In the genomic region with DNA sequence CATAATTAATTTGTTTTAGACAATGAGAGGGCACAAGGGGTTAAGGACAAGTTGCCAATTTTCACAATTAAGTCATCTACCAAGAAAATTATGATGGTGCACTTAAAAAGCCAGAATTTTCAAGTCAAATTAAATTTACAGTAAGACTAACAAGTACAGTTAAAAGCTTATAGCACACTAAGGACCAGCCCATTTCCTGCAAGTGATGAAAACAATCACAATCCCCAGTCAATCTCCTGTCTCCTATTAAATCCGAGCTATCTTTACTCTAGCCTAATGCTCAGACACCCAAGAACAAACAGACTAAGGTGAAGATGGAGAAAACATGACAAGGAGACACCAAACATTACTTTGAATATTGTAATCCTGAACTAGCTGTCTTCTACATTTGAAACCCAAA, we compare ENCODE assay signal across 7 mouse cellular contexts. TPM values are rescaled to one million over a fixed set of nuclear protein-coding genes. Genes with fewer than 3 reads are reported as not detected.
A peak's percentile ranks its signal among the peaks of the same experiment; 100 is the strongest.
DNase-seq lines count a peak whose midpoint lies in the region; ATAC-seq and TF ChIP-seq lines count a peak whose summit lies in the region.

No protein-coding gene starts in this region.

- no peak for TF ChIP-seq CTCF in lung, embryonic 14.5 days (IDR thresholded peaks at IDR 0.05; ENCODE audit: low read depth)

- peak overlapping the region; percentile 85 for H3K4me3 ChIP-seq in lung, embryonic 14.5 days (ENCODE audit: low read depth, low read length)
- peak overlapping the region; percentile 46 for H3K4me3 ChIP-seq in forebrain, embryonic 11.5 days (ENCODE audit: low read depth, low read length)
- peak overlapping the region; percentile 36 for H3K4me3 ChIP-seq in limb, embryonic 12.5 days (replicated peaks)
- H3K4me3 ChIP-seq in neural tube, embryonic 15.5 days (replicated peaks), result peak overlapping the region; percentile 39

- H3K9me3 ChIP-seq in lung, embryonic 14.5 days (ENCODE audit: low read depth, low read length), result no peaks in the 10 kb centered on the region
- no peaks in the 10 kb centered on the region for H3K9me3 ChIP-seq in forebrain, embryonic 11.5 days (ENCODE audit: control insufficient read depth, low read length)
- H3K9me3 ChIP-seq in limb, embryonic 12.5 days, result no peaks in the 10 kb centered on the region
- no peaks in the 10 kb centered on the region for H3K9me3 ChIP-seq in neural tube, embryonic 15.5 days (replicated peaks)

- peaks cover 10% of the 10 kb centered on the region for H3K4me1 ChIP-seq in lung, embryonic 14.5 days (ENCODE audit: insufficient read depth)
- H3K4me1 ChIP-seq in forebrain, embryonic 11.5 days (replicated peaks; ENCODE audit: control insufficient read depth, insufficient read depth, low read length), result no peaks in the 10 kb centered on the region
- peaks cover 14% of the 10 kb centered on the region for H3K4me1 ChIP-seq in limb, embryonic 12.5 days (replicated peaks)
- H3K4me1 ChIP-seq in neural tube, embryonic 15.5 days, result peaks cover 20% of the 10 kb centered on the region

- no peaks in the 10 kb centered on the region for H3K27me3 ChIP-seq in lung, embryonic 14.5 days (ENCODE audit: insufficient read depth, low read length)
- no peaks in the 10 kb centered on the region for H3K27me3 ChIP-seq in forebrain, embryonic 11.5 days (ENCODE audit: control insufficient read depth, insufficient read depth, low read length)
- no peaks in the 10 kb centered on the region for H3K27me3 ChIP-seq in limb, embryonic 12.5 days
- H3K27me3 ChIP-seq in neural tube, embryonic 15.5 days (replicated peaks), result no peaks in the 10 kb centered on the region

- ATAC-seq in lung, embryonic 14.5 days (ENCODE audit: insufficient read depth), result no peak
- no peak for ATAC-seq in forebrain, embryonic 11.5 days (replicated peaks; ENCODE audit: low FRiP score)
- no peak for ATAC-seq in limb, embryonic 12.5 days (ENCODE audit: insufficient number of reproducible peaks, insufficient read depth, low FRiP score, low TSS enrichment, low read depth)
- no peak for ATAC-seq in neural tube, embryonic 15.5 days (ENCODE audit: low FRiP score)
- ATAC-seq in frontal cortex, adult (ENCODE audit: low TSS enrichment), result no peak

- 0% methylated on average over 1 of the region's 1 CpGs for WGBS in lung, embryonic 14.5 days
- WGBS in forebrain, embryonic 11.5 days, result 3% methylated on average over 1 of the region's 1 CpGs
- 5% methylated on average over 1 of the region's 1 CpGs for WGBS in limb, embryonic 12.5 days
- WGBS in neural tube, embryonic 15.5 days, result 0% methylated on average over 1 of the region's 1 CpGs

- peak overlapping the region; percentile 7; the same call in 1 of the 2 replicates for H3K27ac ChIP-seq in lung, embryonic 14.5 days (ENCODE audit: low read depth)
- H3K27ac ChIP-seq in forebrain, embryonic 11.5 days (ENCODE audit: low read depth, low read length), result peak overlapping the region; percentile 58; the same call in 1 of the 2 replicates
- no peak overlapping the region for H3K27ac ChIP-seq in limb, embryonic 12.5 days
- peak overlapping the region; percentile 61; the same call in 1 of the 2 replicates for H3K27ac ChIP-seq in neural tube, embryonic 15.5 days (replicated peaks)

- no peak for DNase-seq in lung, embryonic 14.5 days
- DNase-seq in lung, postnatal 4 days, result no peak
- no peak for DNase-seq in forebrain, embryonic 11.5 days (ENCODE audit: low spot score)
- DNase-seq in adrenal gland, postnatal 10 days, result no peak

- H3K4me2 ChIP-seq in lung, embryonic 14.5 days, result peak overlapping the region; percentile 60
- H3K4me2 ChIP-seq in forebrain, embryonic 11.5 days (ENCODE audit: low read depth, low read length, severe bottlenecking), result peak overlapping the region; percentile 62
- peak overlapping the region; percentile 62 for H3K4me2 ChIP-seq in limb, embryonic 12.5 days
- peak overlapping the region; percentile 62 for H3K4me2 ChIP-seq in neural tube, embryonic 15.5 days

- no peaks in the 10 kb centered on the region for H3K36me3 ChIP-seq in lung, embryonic 14.5 days (ENCODE audit: insufficient read depth)
- no peaks in the 10 kb centered on the region for H3K36me3 ChIP-seq in forebrain, embryonic 11.5 days (ENCODE audit: control insufficient read depth, insufficient read depth, low read length)
- no peaks in the 10 kb centered on the region for H3K36me3 ChIP-seq in limb, embryonic 12.5 days
- no peaks in the 10 kb centered on the region for H3K36me3 ChIP-seq in neural tube, embryonic 15.5 days

- peak overlapping the region; percentile 10 for H3K9ac ChIP-seq in lung, embryonic 14.5 days
- H3K9ac ChIP-seq in forebrain, embryonic 11.5 days (ENCODE audit: low read length), result peak overlapping the region; percentile 35
- H3K9ac ChIP-seq in limb, embryonic 12.5 days (replicated peaks), result peak overlapping the region; percentile 31; the same call in 1 of the 2 replicates
- peak overlapping the region; percentile 36; the same call in 1 of the 2 replicates for H3K9ac ChIP-seq in neural tube, embryonic 15.5 days (replicated peaks)

RNA-seq across cellular contexts. Expression of a gene that starts 3.2 kb away (rescaled TPM):
- polyA plus RNA-seq in lung, embryonic 14.5 days (2014; fragmentation: Nextera tagmentation; extraction: Ambion mirVana), result 49.7 and 50.0 TPM in 2 replicates
- 64.6 and 66.1 TPM in 2 replicates for polyA plus RNA-seq in forebrain, embryonic 11.5 days (2014; fragmentation: Nextera tagmentation; extraction: Ambion mirVana)
- polyA plus RNA-seq in limb, embryonic 12.5 days (2016; fragmentation: Nextera tagmentation; extraction: Ambion mirVana), result 27.8 and 30.5 TPM in 2 replicates
- polyA plus RNA-seq in neural tube, embryonic 15.5 days (2015; fragmentation: Nextera tagmentation; extraction: Ambion mirVana), result 38.9 and 44.0 TPM in 2 replicates
- total RNA-seq in adrenal gland, postnatal 10 days (2021), result 100 to 1,000 TPM; 239 to 282 TPM
